Mouse (Mus musculus): ENCODE results near the gene Cd81. TPM values are rescaled to one million over a fixed set of nuclear protein-coding genes. Genes with fewer than 3 reads are reported as not detected.
A peak's percentile ranks its signal among the peaks of the same experiment; 100 is the strongest.

Cd81 gene
- total RNA-seq, 1 experiment from 2014 or later: 257 TPM

DNA sequence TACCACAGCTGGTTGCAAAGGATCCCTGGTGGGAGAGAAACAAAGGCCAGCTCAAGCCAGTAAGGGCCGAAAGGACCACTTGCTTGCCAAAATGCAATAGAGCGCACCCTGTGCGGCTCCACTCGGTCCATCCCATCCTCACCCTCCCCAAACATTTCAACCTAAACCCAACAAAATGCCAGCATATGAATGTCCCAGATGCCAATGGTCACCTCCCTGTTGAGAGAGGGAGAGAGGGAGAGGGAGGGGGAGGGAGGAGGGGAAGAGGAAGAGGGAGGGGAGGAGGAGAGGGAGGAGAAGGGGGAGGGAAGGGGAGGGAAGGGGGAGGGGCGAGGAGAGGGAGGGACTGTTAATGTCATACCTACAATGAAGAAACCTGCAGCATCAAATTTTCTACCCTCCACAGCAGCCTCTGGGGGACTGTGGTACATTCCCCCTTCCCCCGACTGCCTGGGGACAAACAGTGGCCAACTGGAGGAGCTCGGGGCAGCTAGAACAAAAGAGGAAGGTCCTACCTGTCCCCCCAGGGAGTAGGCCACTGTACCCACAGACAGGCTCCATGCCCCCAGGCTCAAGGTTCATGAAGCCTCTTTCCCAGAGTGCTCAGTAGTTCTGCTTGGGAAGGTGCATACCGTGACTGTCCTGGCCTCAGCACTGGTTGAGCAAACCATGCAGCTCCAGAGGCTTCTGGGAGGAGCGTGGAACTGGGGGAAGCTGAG lies 36.0 kb upstream of the Cd81 start:
- ATAC-seq (replicated peaks in 1 of 2; ENCODE audit: insufficient read depth in 1 of 2, low FRiP score in 2 of 2, low TSS enrichment in 1 of 2, low read depth in 1 of 2, poor library complexity in 2 of 2, severe bottlenecking in 2 of 2): peak in 1 of 2 experiments; percentile 2; a peak in 1 of 4 replicates

GRCm38 (mm10) chr7:143017181-143017580 lies 35.4 kb upstream of the Cd81 start:
- ATAC-seq (replicated peaks in 1 of 2; ENCODE audit: insufficient read depth in 1 of 2, low FRiP score in 2 of 2, low TSS enrichment in 1 of 2, low read depth in 1 of 2, poor library complexity in 2 of 2, severe bottlenecking in 2 of 2): no peak

GRCm38 (mm10) chr7:143020040-143020439 lies 32.5 kb upstream of the Cd81 start:
- ATAC-seq (replicated peaks in 1 of 2; ENCODE audit: insufficient read depth in 1 of 2, low FRiP score in 2 of 2, low TSS enrichment in 1 of 2, low read depth in 1 of 2, poor library complexity in 2 of 2, severe bottlenecking in 2 of 2): no peak

DNA sequence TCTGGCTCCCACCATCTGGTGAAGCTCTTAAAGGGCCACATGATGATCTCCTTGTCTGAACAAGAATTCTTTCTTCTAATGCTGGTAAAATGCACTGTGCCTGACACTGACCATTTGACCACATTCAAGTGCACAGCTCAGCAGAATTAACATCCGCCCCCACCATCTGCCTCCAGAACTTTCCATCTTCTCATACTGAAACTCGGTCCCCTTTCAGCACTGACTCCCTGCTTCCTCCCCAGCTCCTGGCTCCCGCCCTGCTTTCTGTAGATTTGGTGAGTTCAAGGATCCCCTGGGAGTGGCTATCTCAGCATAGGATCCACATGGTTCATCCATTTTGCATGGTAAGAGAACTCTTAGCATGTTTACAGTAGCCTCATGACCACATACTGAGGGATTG lies 31.8 kb upstream of the Cd81 start:
- no peak for ATAC-seq (replicated peaks in 1 of 2; ENCODE audit: insufficient read depth in 1 of 2, low FRiP score in 2 of 2, low TSS enrichment in 1 of 2, low read depth in 1 of 2, poor library complexity in 2 of 2, severe bottlenecking in 2 of 2)

- peak in 1 of 2 experiments; percentile 40; a peak in 2 of 4 replicates for ATAC-seq (replicated peaks in 1 of 2; ENCODE audit: insufficient read depth in 1 of 2, low FRiP score in 2 of 2, low TSS enrichment in 1 of 2, low read depth in 1 of 2, poor library complexity in 2 of 2, severe bottlenecking in 2 of 2)
These were observed 31.0 kb upstream of the Cd81 start for GRCm38 (mm10) chr7:143021356-143022164.

- peak; percentile 7 to 18; a peak in 1 of 4 replicates for ATAC-seq (replicated peaks in 1 of 2; ENCODE audit: insufficient read depth in 1 of 2, low FRiP score in 2 of 2, low TSS enrichment in 1 of 2, low read depth in 1 of 2, poor library complexity in 2 of 2, severe bottlenecking in 2 of 2)
These were observed 29.0 kb upstream of the Cd81 start for GRCm38 (mm10) chr7:143023499-143023898.

GRCm38 (mm10) chr7:143024293-143024692 lies 28.2 kb upstream of the Cd81 start:
- ATAC-seq (replicated peaks in 1 of 2; ENCODE audit: insufficient read depth in 1 of 2, low FRiP score in 2 of 2, low TSS enrichment in 1 of 2, low read depth in 1 of 2, poor library complexity in 2 of 2, severe bottlenecking in 2 of 2): no peak

- ATAC-seq (replicated peaks in 1 of 2; ENCODE audit: insufficient read depth in 1 of 2, low FRiP score in 2 of 2, low TSS enrichment in 1 of 2, low read depth in 1 of 2, poor library complexity in 2 of 2, severe bottlenecking in 2 of 2): no peak
These were observed 27.0 kb upstream of the Cd81 start for GRCm38 (mm10) chr7:143025496-143025895.

GRCm38 (mm10) chr7:143027196-143027595 lies 25.3 kb upstream of the Cd81 start:
- ATAC-seq (replicated peaks in 1 of 2; ENCODE audit: insufficient read depth in 1 of 2, low FRiP score in 2 of 2, low TSS enrichment in 1 of 2, low read depth in 1 of 2, poor library complexity in 2 of 2, severe bottlenecking in 2 of 2): no peak

DNA sequence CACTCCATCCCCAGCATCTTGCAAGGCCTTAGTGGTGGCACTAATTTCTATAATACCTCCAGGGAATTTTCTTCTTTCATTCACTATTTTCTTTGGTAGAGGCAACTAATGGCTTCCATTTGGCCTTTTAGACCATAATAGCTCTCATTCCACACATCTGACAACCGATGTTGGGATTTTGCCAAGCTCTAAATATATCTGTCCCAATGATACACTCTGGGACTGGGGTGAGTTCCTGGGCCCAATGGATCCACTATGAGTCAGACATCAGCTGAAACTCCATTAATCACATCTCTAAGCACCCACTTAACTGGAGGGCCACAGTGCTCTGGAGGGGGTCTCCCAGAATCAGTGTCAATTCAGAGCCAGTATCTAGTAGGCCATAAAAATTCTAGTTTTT lies 20.7 kb upstream of the Cd81 start:
- no peak for ATAC-seq (replicated peaks in 1 of 2; ENCODE audit: insufficient read depth in 1 of 2, low FRiP score in 2 of 2, low TSS enrichment in 1 of 2, low read depth in 1 of 2, poor library complexity in 2 of 2, severe bottlenecking in 2 of 2)

GRCm38 (mm10) chr7:143033581-143033980 lies 19.0 kb upstream of the Cd81 start:
- ATAC-seq (replicated peaks in 1 of 2; ENCODE audit: insufficient read depth in 1 of 2, low FRiP score in 2 of 2, low TSS enrichment in 1 of 2, low read depth in 1 of 2, poor library complexity in 2 of 2, severe bottlenecking in 2 of 2): no peak

DNA sequence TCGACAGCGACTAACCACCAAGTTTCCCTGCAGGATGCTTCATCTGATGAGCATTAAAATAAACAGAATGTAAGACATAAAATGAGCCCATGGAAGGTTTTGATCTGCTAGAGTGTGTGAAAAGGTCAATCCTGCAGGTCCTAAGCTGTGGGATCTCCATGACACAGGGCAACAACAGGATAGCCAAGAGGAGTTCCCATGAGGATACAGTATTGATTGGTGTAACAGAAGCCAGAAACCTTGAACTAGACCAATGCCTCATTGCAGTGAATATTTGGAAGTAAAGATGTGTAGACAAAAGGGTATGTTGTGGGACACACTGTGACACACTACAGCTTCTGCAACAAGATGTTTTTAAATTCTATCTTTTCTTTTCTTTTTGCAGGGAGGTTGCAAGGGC lies 18.4 kb upstream of the Cd81 start:
- ATAC-seq (replicated peaks in 1 of 2; ENCODE audit: insufficient read depth in 1 of 2, low FRiP score in 2 of 2, low TSS enrichment in 1 of 2, low read depth in 1 of 2, poor library complexity in 2 of 2, severe bottlenecking in 2 of 2): no peak

DNA sequence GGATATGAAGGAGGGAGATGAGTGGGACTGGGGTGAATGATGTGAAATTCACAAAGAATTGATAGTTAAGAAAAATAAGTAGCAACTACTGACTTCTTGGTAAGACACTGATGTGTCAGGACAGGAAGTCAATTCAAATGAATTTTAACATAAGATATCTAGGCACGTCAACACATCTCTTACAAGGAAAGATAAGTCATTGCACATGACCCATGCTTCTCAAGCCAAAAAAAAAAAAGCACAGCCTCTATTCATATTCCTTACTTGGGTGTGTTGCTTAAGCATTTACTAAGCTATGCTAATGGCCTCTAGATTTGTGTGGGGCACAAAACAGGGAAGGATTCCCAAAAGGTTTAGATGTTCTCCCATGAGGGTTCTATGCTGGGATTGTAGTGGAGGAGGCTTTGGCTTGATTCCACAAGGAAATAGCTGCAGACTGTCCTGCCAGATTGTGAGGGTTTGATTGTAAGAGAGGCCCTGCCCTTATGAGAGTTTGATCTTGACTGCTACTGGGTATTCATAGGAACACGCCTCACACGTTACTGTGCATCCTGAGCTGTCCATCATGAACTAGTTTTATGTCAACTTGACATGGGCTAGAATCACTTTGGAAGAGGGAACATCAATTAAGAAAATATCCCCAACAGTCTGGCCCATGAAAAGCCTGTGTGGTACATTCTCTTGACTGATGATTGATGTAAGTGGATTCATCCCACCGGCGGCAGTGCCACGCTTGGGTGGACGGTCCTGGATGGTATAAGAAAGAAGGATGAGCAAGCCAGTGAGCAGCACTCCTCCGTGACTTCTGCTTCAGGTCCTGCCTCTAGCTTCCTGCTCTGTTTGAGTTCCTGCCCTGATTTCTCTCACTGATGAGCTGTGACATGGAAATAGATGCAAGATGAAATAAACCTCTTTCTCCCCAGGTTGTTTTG lies 17.8 kb upstream of the Cd81 start:
- no peak for ATAC-seq (replicated peaks in 1 of 2; ENCODE audit: insufficient read depth in 1 of 2, low FRiP score in 2 of 2, low TSS enrichment in 1 of 2, low read depth in 1 of 2, poor library complexity in 2 of 2, severe bottlenecking in 2 of 2)

GRCm38 (mm10) chr7:143036787-143037186 lies 15.8 kb upstream of the Cd81 start:
- no peak for ATAC-seq (replicated peaks in 1 of 2; ENCODE audit: insufficient read depth in 1 of 2, low FRiP score in 2 of 2, low TSS enrichment in 1 of 2, low read depth in 1 of 2, poor library complexity in 2 of 2, severe bottlenecking in 2 of 2)

- ATAC-seq (replicated peaks in 1 of 2; ENCODE audit: insufficient read depth in 1 of 2, low FRiP score in 2 of 2, low TSS enrichment in 1 of 2, low read depth in 1 of 2, poor library complexity in 2 of 2, severe bottlenecking in 2 of 2): no peak
These were observed 15.2 kb upstream of the Cd81 start for GRCm38 (mm10) chr7:143037306-143037705.

GRCm38 (mm10) chr7:143038174-143038931 lies 14.2 kb upstream of the Cd81 start:
- peak; percentile 85 to 86 for ATAC-seq (replicated peaks in 1 of 2; ENCODE audit: insufficient read depth in 1 of 2, low FRiP score in 2 of 2, low TSS enrichment in 1 of 2, low read depth in 1 of 2, poor library complexity in 2 of 2, severe bottlenecking in 2 of 2)

DNA sequence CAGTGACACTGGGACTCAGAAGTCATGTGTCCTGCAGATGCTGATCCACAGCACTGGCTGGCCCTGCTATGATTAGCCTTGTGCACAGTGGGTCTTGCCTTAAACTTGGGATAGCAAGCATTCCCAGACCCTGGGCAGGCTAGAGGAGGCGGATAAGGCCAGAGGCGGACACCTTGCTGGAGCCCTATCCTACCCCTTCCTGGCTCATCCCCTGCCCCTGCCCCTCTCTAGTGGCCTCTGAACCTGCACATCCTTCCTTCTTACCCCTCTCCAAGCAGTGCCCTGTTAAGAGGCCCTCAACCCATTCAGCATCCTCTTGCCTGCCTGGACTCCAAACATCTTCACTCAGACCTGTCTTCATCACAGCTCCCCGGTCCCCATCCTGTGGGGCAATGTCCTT lies 12.0 kb upstream of the Cd81 start:
- no peak for ATAC-seq (replicated peaks in 1 of 2; ENCODE audit: insufficient read depth in 1 of 2, low FRiP score in 2 of 2, low TSS enrichment in 1 of 2, low read depth in 1 of 2, poor library complexity in 2 of 2, severe bottlenecking in 2 of 2)

All from hematopoietic stem cell, adult 5-6 weeks (primary cell).